Comparison of ENCODE assay signal across 21 mouse cellular contexts in the genomic region with DNA sequence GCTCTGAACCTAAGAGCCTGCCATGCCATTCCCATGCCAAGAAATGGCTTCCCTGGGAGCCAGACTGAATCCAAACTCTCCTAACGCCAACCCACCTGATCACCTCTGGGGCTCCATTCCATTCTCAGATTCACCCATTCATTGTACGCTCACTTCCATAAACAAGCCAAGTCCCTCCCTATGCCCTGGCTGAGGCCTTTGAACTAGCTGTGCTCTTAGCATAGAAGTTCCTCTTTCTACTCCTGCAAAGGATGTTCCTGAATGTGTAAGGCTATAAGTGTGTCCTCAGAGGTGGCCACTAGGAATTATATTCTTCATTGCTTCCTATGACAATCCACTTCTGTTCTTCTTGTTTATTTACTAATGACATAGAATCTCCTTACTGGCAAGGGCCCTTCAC. TPM values are rescaled to one million over a fixed set of nuclear protein-coding genes. Genes with fewer than 3 reads are reported as not detected.
DNase-seq lines count a peak whose midpoint lies in the region; ATAC-seq lines count a peak whose summit lies in the region.
"Had no signal": no experiment of that assay in that cellular context is flagged by ENCODE, and none has a peak within 500 bp of the region (broad histone marks: within the 10 kb centered on the region; RNA-seq: fewer than 3 reads in every experiment).

No protein-coding gene starts in this region.

- H3K4me1 ChIP-seq in heart, embryonic 12.5 days (replicated peaks), result peaks cover 23% of the 10 kb centered on the region
- H3K4me1 ChIP-seq in forebrain, embryonic 11.5 days (replicated peaks; ENCODE audit: control insufficient read depth, insufficient read depth, low read length), result peaks cover 5% of the 10 kb centered on the region; the same call in 1 of the 2 replicates
- H3K4me1 ChIP-seq in midbrain, embryonic 14.5 days (ENCODE audit: control insufficient read depth, insufficient read depth, low read length), result peaks cover 4% of the 10 kb centered on the region; the same call in 1 of the 2 replicates

- no peaks in the 10 kb centered on the region; the same call in 1 of the 2 replicates for H3K36me3 ChIP-seq in heart, embryonic 12.5 days
- no peaks in the 10 kb centered on the region for H3K36me3 ChIP-seq in forebrain, embryonic 11.5 days (ENCODE audit: control insufficient read depth, insufficient read depth, low read length)
- H3K36me3 ChIP-seq in midbrain, embryonic 14.5 days (ENCODE audit: control insufficient read depth, insufficient read depth, low read length), result no peaks in the 10 kb centered on the region
- H3K36me3 ChIP-seq: forebrain, embryonic 15.5 days; heart, embryonic 13.5 days; hindbrain, embryonic 12.5 days had no signal

- H3K4me3 ChIP-seq in heart, embryonic 12.5 days, result no peak overlapping the region
- H3K4me3 ChIP-seq in forebrain, embryonic 11.5 days (ENCODE audit: low read depth, low read length), result no peak overlapping the region
- H3K4me3 ChIP-seq in midbrain, embryonic 14.5 days (replicated peaks; ENCODE audit: low read depth, low read length), result no peak overlapping the region
- H3K4me3 ChIP-seq: embryonic facial prominence, embryonic 10.5 days; forebrain, embryonic 15.5 days; heart, embryonic 13.5 days; hindbrain, embryonic 12.5 days had no signal

- ATAC-seq in heart, embryonic 12.5 days (ENCODE audit: insufficient number of reproducible peaks, low FRiP score), result no peak
- ATAC-seq in common myeloid progenitor, adult 5-6 weeks (replicated peaks; ENCODE audit: low read depth, poor library complexity, severe bottlenecking), result peak; percentile 66
- peak; percentile 76 for ATAC-seq in megakaryocyte progenitor cell, adult 5-6 weeks (replicated peaks; ENCODE audit: poor library complexity)
- ATAC-seq in forebrain, embryonic 11.5 days (replicated peaks; ENCODE audit: low FRiP score), result no peak
- no peak for ATAC-seq in midbrain, embryonic 14.5 days (ENCODE audit: low FRiP score, low TSS enrichment)
- ATAC-seq: forebrain, embryonic 15.5 days; hindbrain, embryonic 16.5 days; inflammation-experienced regulatory T-cells, adult 6 months had no signal

- H3K9me3 ChIP-seq in heart, embryonic 12.5 days (replicated peaks), result no peaks in the 10 kb centered on the region
- H3K9me3 ChIP-seq in forebrain, embryonic 11.5 days (ENCODE audit: control insufficient read depth, low read length), result no peaks in the 10 kb centered on the region
- no peaks in the 10 kb centered on the region for H3K9me3 ChIP-seq in midbrain, embryonic 14.5 days (ENCODE audit: control insufficient read depth, low read length)
- H3K9me3 ChIP-seq: forebrain, embryonic 15.5 days; heart, embryonic 13.5 days; hindbrain, embryonic 12.5 days had no signal

- no peaks in the 10 kb centered on the region for H3K27me3 ChIP-seq in heart, embryonic 12.5 days (replicated peaks)
- no peaks in the 10 kb centered on the region for H3K27me3 ChIP-seq in forebrain, embryonic 11.5 days (ENCODE audit: control insufficient read depth, insufficient read depth, low read length)
- no peaks in the 10 kb centered on the region for H3K27me3 ChIP-seq in midbrain, embryonic 14.5 days (ENCODE audit: control insufficient read depth, insufficient read depth, low read length)
- H3K27me3 ChIP-seq: CH12.LX; forebrain, embryonic 15.5 days; heart, embryonic 13.5 days; hindbrain, embryonic 12.5 days had no signal

- WGBS in heart, embryonic 12.5 days, result 96% methylated on average over 2 of the region's 2 CpGs
- 85% methylated on average over 2 of the region's 2 CpGs for WGBS in forebrain, embryonic 11.5 days
- 94% methylated on average over 2 of the region's 2 CpGs for WGBS in midbrain, embryonic 14.5 days

- no peak overlapping the region for H3K9ac ChIP-seq in heart, embryonic 12.5 days
- no peak overlapping the region for H3K9ac ChIP-seq in forebrain, embryonic 11.5 days (ENCODE audit: low read length)
- H3K9ac ChIP-seq in midbrain, embryonic 14.5 days (replicated peaks; ENCODE audit: low read length), result no peak overlapping the region
- H3K9ac ChIP-seq: forebrain, embryonic 15.5 days; heart, embryonic 13.5 days; hindbrain, embryonic 12.5 days had no signal

- peak; percentile 79 for DNase-seq in heart, adult 11 months
- DNase-seq in 416B (ENCODE audit: low read depth), result peak; percentile 39
- no peak for DNase-seq in forebrain, embryonic 11.5 days (ENCODE audit: low spot score)
- no peak for DNase-seq in midbrain, embryonic 14.5 days
- no peak for DNase-seq in ovary, postnatal 10 days (ENCODE audit: low spot score)
- DNase-seq: adrenal gland, adult 8-10 months; adrenal gland, postnatal 36 days; cerebellum, adult 11 months; cerebellum, adult 8-10 months; cerebellum, postnatal 36 days; heart, postnatal 36 days had no signal

- H3K4me2 ChIP-seq in heart, embryonic 12.5 days, result no peak overlapping the region
- no peak overlapping the region for H3K4me2 ChIP-seq in forebrain, embryonic 11.5 days (ENCODE audit: low read depth, low read length, severe bottlenecking)
- H3K4me2 ChIP-seq in midbrain, embryonic 14.5 days (ENCODE audit: low read length), result no peak overlapping the region
- H3K4me2 ChIP-seq: forebrain, embryonic 15.5 days; heart, embryonic 13.5 days; hindbrain, embryonic 12.5 days had no signal

- no peak overlapping the region for H3K27ac ChIP-seq in heart, embryonic 12.5 days (ENCODE audit: poor library complexity, severe bottlenecking)
- H3K27ac ChIP-seq in forebrain, embryonic 11.5 days (ENCODE audit: low read depth, low read length), result no peak overlapping the region
- H3K27ac ChIP-seq in midbrain, embryonic 14.5 days (replicated peaks; ENCODE audit: low read depth, low read length), result no peak overlapping the region
- H3K27ac ChIP-seq: embryonic facial prominence, embryonic 10.5 days; forebrain, embryonic 15.5 days; heart, embryonic 13.5 days; hindbrain, embryonic 12.5 days had no signal

RNA-seq across cellular contexts. Expression of gene Foxn3, which starts 40.5 kb away (rescaled TPM):
- 66.2 and 69.1 TPM in 2 replicates for polyA plus RNA-seq in heart, embryonic 12.5 days (2016; fragmentation: Nextera tagmentation; extraction: Ambion mirVana)
- total RNA-seq in common myeloid progenitor, adult 5-6 weeks (2017), result 28.7 and 41.7 TPM in 2 replicates
- 45.5 and 55.2 TPM in 2 replicates for total RNA-seq in megakaryocyte progenitor cell, adult 5-6 weeks (2015)
- total RNA-seq in megakaryocyte progenitor cell, adult 5-6 weeks (2017), result 17.7 and 21.6 TPM in 2 replicates
- 87.3 and 91.9 TPM in 2 replicates for polyA plus RNA-seq in forebrain, embryonic 11.5 days (2014; fragmentation: Nextera tagmentation; extraction: Ambion mirVana)
- 81.4 and 91.3 TPM in 2 replicates for polyA plus RNA-seq in midbrain, embryonic 14.5 days (2014; fragmentation: Nextera tagmentation; extraction: Ambion mirVana)

Comparison
In these comparisons a context has a peak if more than half of its experiments do, and no peak if none do; other contexts are left out.
1. DNase-seq: peak in heart, adult 11 months (single experiment) and 416B (single experiment); none in forebrain, embryonic 11.5 days (single experiment), midbrain, embryonic 14.5 days (single experiment) and ovary, postnatal 10 days (single experiment).
2. ATAC-seq: peak in common myeloid progenitor, adult 5-6 weeks (single experiment) and megakaryocyte progenitor cell, adult 5-6 weeks (single experiment); none in heart, embryonic 12.5 days (single experiment), forebrain, embryonic 11.5 days (single experiment) and midbrain, embryonic 14.5 days (single experiment).